Mouse (Mus musculus) megakaryocyte, embryonic 14.5 days (primary cell): ENCODE data around the gene Npat.

Experiments used
- FLI1 ChIP-seq: IDR thresholded peaks from 2 replicates; pipeline ENCODE4 v1.6.1; 2012; ENCODE audit warnings: low read length, inconsistent platforms, mixed read lengths
- GATA1 ChIP-seq: IDR thresholded peaks from 3 replicates; pipeline ENCODE4 v1.6.1; 2012; ENCODE audit warnings: mixed read lengths, low read length, inconsistent platforms, borderline replicate concordance

DNA sequence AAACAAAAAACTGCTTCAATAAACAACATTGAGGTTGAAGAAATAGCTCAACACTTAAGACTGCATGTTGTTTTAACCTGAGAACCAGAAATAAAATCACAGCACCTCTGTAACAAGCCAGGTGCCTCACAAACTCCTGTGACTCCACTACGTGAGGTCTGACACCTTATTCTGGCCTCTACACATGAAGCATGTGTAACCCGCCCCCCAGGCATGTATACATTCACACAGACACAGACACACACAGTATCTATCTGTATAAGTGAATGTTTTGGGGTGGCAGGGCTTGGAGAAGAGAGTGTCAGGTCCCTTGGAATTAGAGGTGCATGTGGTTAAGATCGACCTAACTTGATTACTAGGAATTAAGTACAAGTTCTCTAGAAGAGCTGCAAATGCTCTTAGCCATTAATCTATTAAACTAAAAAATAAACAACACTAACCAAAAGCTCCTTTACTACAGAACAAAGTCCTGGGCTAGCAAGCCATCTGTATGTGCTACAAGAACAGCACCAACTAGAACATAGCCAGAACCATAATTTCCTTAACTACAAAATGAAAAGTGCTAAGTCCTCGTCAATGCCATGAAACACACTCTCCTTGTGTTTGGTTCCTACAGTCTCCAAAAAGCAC, 60.2 kb downstream of the Npat start:
- TF ChIP-seq GATA1 (no peak), FLI1 (no peak)
